In the genomic region with DNA sequence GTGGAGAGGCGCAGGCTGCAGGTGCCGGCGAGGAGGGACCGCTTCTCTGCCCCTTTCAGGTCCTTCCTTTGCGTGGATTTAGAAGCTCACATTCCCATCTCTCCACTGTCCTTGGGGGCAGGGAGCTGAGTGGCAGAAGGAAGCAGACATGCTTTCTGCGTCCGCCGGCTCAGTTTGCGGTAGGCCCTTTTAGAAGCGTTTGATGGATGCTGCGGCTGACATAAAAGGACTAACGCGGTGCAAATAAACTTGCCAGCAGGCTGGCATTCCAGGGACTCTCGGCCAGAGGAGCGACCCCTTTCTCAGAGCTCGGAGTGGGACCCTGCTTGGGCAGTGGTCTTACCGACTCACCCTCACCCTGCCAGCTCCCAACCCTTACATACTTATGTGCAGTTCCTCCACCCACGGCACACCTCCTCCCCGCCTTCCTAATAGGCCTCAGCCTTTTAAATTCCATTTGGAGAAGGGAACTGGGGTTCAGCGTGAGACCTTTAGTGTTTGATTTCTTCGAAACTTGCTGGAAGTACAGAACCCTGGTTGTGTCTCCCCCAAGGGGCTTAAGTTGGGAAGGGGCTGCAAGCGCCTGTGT, we compare ENCODE assay signal across 8 mouse cellular contexts. TPM values are rescaled to one million over a fixed set of nuclear protein-coding genes. Genes with fewer than 3 reads are reported as not detected.
A peak's percentile ranks its signal among the peaks of the same experiment; 100 is the strongest.
DNase-seq lines count a peak whose midpoint lies in the region; ATAC-seq and TF ChIP-seq lines count a peak whose summit lies in the region.

No protein-coding gene starts in this region.

- peak overlapping the region; percentile 84 for H3K4me2 ChIP-seq in kidney, embryonic 15.5 days
- peak overlapping the region; percentile 94 for H3K4me2 ChIP-seq in forebrain, embryonic 14.5 days (ENCODE audit: low read length)
- peak overlapping the region; percentile 86 for H3K4me2 ChIP-seq in limb, embryonic 14.5 days (replicated peaks; ENCODE audit: low read depth, low read length, severe bottlenecking)
- H3K4me2 ChIP-seq in stomach, postnatal 0 days (replicated peaks; ENCODE audit: low read depth), result peak overlapping the region; percentile 76

- TF ChIP-seq POLR2A in limb, embryonic 14.5 days (IDR thresholded peaks at IDR 0.05; ENCODE audit: borderline replicate concordance, extremely low read depth, insufficient read depth, insufficient read length), result no peak

- peaks cover 22% of the 10 kb centered on the region for H3K4me1 ChIP-seq in kidney, embryonic 15.5 days
- H3K4me1 ChIP-seq in forebrain, embryonic 14.5 days (ENCODE audit: control insufficient read depth, insufficient read depth, low read length), result peaks cover 10% of the 10 kb centered on the region
- peaks cover 13% of the 10 kb centered on the region for H3K4me1 ChIP-seq in limb, embryonic 14.5 days (ENCODE audit: control insufficient read depth, insufficient read depth, low read length)
- H3K4me1 ChIP-seq in stomach, postnatal 0 days (replicated peaks; ENCODE audit: control insufficient read depth, insufficient read depth), result no peaks in the 10 kb centered on the region

- no peak for DNase-seq in kidney, postnatal 4 days
- DNase-seq in Muller cell, postnatal 12 days (ENCODE audit: inconsistent ontology term), result peak; percentile 55
- DNase-seq in forebrain, embryonic 14.5 days (ENCODE audit: low spot score), result no peak
- peak; percentile 15 for DNase-seq in limb, embryonic 14.5 days (ENCODE audit: low spot score)
- DNase-seq in stomach, postnatal 0 days (ENCODE audit: low spot score), result no peak
- no peak for DNase-seq in gastrocnemius, postnatal 10 days
- DNase-seq in thymus, postnatal 10 days (ENCODE audit: low spot score in 2 of 2), result no peak

- peak; percentile 52 for ATAC-seq in kidney, embryonic 15.5 days (replicated peaks; ENCODE audit: low FRiP score)
- ATAC-seq in forebrain, embryonic 14.5 days, result peak; percentile 38
- no peak for ATAC-seq in limb, embryonic 14.5 days (ENCODE audit: low FRiP score, low read depth)
- ATAC-seq in stomach, postnatal 0 days (ENCODE audit: low FRiP score, low TSS enrichment), result no peak

- no peak for TF ChIP-seq CTCF in stomach, postnatal 0 days (IDR thresholded peaks at IDR 0.05; ENCODE audit: low read depth)

- H3K27ac ChIP-seq in kidney, embryonic 15.5 days, result peak overlapping the region; percentile 82
- H3K27ac ChIP-seq in forebrain, embryonic 14.5 days (ENCODE audit: low read depth, low read length), result peak overlapping the region; percentile 76
- peak overlapping the region; percentile 55; the same call in 1 of the 2 replicates for H3K27ac ChIP-seq in limb, embryonic 14.5 days (replicated peaks; ENCODE audit: low read depth, low read length)
- H3K27ac ChIP-seq in stomach, postnatal 0 days (replicated peaks), result peak overlapping the region; percentile 84

- no peaks in the 10 kb centered on the region for H3K27me3 ChIP-seq in kidney, embryonic 15.5 days
- no peaks in the 10 kb centered on the region for H3K27me3 ChIP-seq in forebrain, embryonic 14.5 days (replicated peaks; ENCODE audit: control insufficient read depth, insufficient read depth, low read length)
- H3K27me3 ChIP-seq in limb, embryonic 14.5 days (ENCODE audit: control insufficient read depth, insufficient read depth, low read length), result no peaks in the 10 kb centered on the region
- H3K27me3 ChIP-seq in stomach, postnatal 0 days (ENCODE audit: control insufficient read depth, insufficient read depth, low read length), result no peaks in the 10 kb centered on the region

- H3K9ac ChIP-seq in kidney, embryonic 15.5 days, result peak overlapping the region; percentile 67
- H3K9ac ChIP-seq in forebrain, embryonic 14.5 days (ENCODE audit: low read length), result peak overlapping the region; percentile 79
- H3K9ac ChIP-seq in limb, embryonic 14.5 days (ENCODE audit: low read depth, low read length, severe bottlenecking), result peak overlapping the region; percentile 63
- H3K9ac ChIP-seq in stomach, postnatal 0 days (ENCODE audit: low read length), result peak overlapping the region; percentile 70

- no peaks in the 10 kb centered on the region for H3K36me3 ChIP-seq in kidney, embryonic 15.5 days
- H3K36me3 ChIP-seq in forebrain, embryonic 14.5 days (ENCODE audit: control insufficient read depth, insufficient read depth, low read length), result no peaks in the 10 kb centered on the region
- H3K36me3 ChIP-seq in limb, embryonic 14.5 days (ENCODE audit: control insufficient read depth, insufficient read depth, low read length), result 0 out of 2 replicates have a peak, but pooled peaks cover 2% of the 10 kb centered on the region
- no peaks in the 10 kb centered on the region for H3K36me3 ChIP-seq in stomach, postnatal 0 days (ENCODE audit: control insufficient read depth, insufficient read depth, low read length)

- H3K9me3 ChIP-seq in kidney, embryonic 15.5 days (replicated peaks), result no peaks in the 10 kb centered on the region
- no peaks in the 10 kb centered on the region for H3K9me3 ChIP-seq in forebrain, embryonic 14.5 days (replicated peaks; ENCODE audit: control insufficient read depth, low read length)
- no peaks in the 10 kb centered on the region for H3K9me3 ChIP-seq in limb, embryonic 14.5 days (ENCODE audit: control insufficient read depth, low read length)
- H3K9me3 ChIP-seq in stomach, postnatal 0 days (ENCODE audit: control insufficient read depth, low read length), result no peaks in the 10 kb centered on the region

- peak overlapping the region; percentile 79 for H3K4me3 ChIP-seq in kidney, embryonic 15.5 days (replicated peaks)
- H3K4me3 ChIP-seq in forebrain, embryonic 14.5 days (ENCODE audit: low read depth, low read length), result peak overlapping the region; percentile 73
- peak overlapping the region; percentile 62 for H3K4me3 ChIP-seq in limb, embryonic 14.5 days (replicated peaks; ENCODE audit: low read length)
- H3K4me3 ChIP-seq in stomach, postnatal 0 days (ENCODE audit: low read depth, low read length), result peak overlapping the region; percentile 69

- no peak for TF ChIP-seq EP300 in stomach, postnatal 0 days (optimal IDR thresholded peaks at IDR 0.05)

- 3% methylated on average over 22 of the region's 22 CpGs for WGBS in kidney, embryonic 15.5 days
- WGBS in forebrain, embryonic 14.5 days, result 1% methylated on average over 22 of the region's 22 CpGs
- WGBS in limb, embryonic 14.5 days, result 2% methylated on average over 19 of the region's 22 CpGs
- WGBS in stomach, postnatal 0 days, result 4% methylated on average over 22 of the region's 22 CpGs

RNA-seq across cellular contexts. Expression of a gene that starts 8.5 kb away (rescaled TPM):
- 24.9 and 27.3 TPM in 2 replicates for polyA plus RNA-seq in kidney, embryonic 15.5 days (2015; fragmentation: Nextera tagmentation; extraction: Ambion mirVana)
- polyA plus RNA-seq in forebrain, embryonic 14.5 days (2014; fragmentation: Nextera tagmentation; extraction: Ambion mirVana), result 53.2 and 57.5 TPM in 2 replicates
- polyA plus RNA-seq in limb, embryonic 14.5 days (2012; rRNA removed), result 26.9 and 27.9 TPM in 2 replicates
- polyA plus RNA-seq in limb, embryonic 14.5 days (2014; fragmentation: Nextera tagmentation; extraction: Ambion mirVana), result 28.0 and 28.5 TPM in 2 replicates
- polyA plus RNA-seq in stomach, postnatal 0 days (2015; fragmentation: Nextera tagmentation; extraction: Ambion mirVana), result 16.1 and 17.5 TPM in 2 replicates
- 10 to 100 TPM in 1 of 2 experiments, 1 to 10 TPM in 1; 7.9 to 11.2 TPM for total RNA-seq in gastrocnemius, postnatal 10 days (2021)

RNA-seq across cellular contexts. Expression of a gene that starts 32.9 kb away (rescaled TPM):
- not detected in 2 replicates for polyA plus RNA-seq in kidney, embryonic 15.5 days (2015; fragmentation: Nextera tagmentation; extraction: Ambion mirVana)
- polyA plus RNA-seq in forebrain, embryonic 14.5 days (2014; fragmentation: Nextera tagmentation; extraction: Ambion mirVana), result not detected in 2 replicates
- polyA plus RNA-seq in limb, embryonic 14.5 days (2012; rRNA removed), result not detected in 2 replicates
- not detected in 2 replicates for polyA plus RNA-seq in limb, embryonic 14.5 days (2014; fragmentation: Nextera tagmentation; extraction: Ambion mirVana)
- not detected in 2 replicates for polyA plus RNA-seq in stomach, postnatal 0 days (2015; fragmentation: Nextera tagmentation; extraction: Ambion mirVana)
- total RNA-seq in gastrocnemius, postnatal 10 days (2021), result not detected

Comparison
In these comparisons a context has a peak if more than half of its experiments do, and no peak if none do; other contexts are left out.
1. ATAC-seq: peak in kidney, embryonic 15.5 days (single experiment) and forebrain, embryonic 14.5 days (single experiment); none in limb, embryonic 14.5 days (single experiment) and stomach, postnatal 0 days (single experiment).
2. DNase-seq: peak in Muller cell, postnatal 12 days (single experiment) and limb, embryonic 14.5 days (single experiment); none in kidney, postnatal 4 days (0 of 2), forebrain, embryonic 14.5 days (single experiment), stomach, postnatal 0 days (single experiment), gastrocnemius, postnatal 10 days (single experiment) and thymus, postnatal 10 days (0 of 2).
3. Peak in every context shown above with its lines, with median percentiles within 50 percentile points of each other: H3K27ac ChIP-seq, H3K4me2 ChIP-seq, H3K4me3 ChIP-seq and H3K9ac ChIP-seq.